Mouse (Mus musculus): ENCODE measurements at regions not wholly inside any gene's neighbourhood (a gene's known extent, or its start where the extent isn't known, plus 50 kb on each side); places are given as distances from the start of the nearest gene placed in this dataset.

DNA sequence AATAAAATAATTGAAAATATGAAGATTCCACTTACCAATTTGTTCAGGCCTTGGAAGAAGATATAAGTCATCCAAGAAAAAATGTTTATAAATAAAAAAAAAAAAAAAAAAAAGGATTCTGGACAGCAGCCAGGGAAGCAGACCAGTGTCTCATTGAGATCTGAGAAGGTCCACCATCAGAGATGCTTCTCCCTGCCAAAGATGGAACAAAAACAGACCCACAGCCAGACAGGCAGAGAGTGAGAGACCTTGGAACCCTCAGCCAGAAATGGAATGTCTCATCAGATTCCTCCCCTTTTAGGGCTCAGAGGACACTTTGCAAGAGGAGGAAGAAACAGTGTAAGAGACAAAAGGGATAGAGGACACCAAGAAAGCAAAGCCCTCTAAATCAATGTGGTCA, 177.2 kb upstream of the Id4 start:
- DNase-seq (ENCODE audit: low spot score in 2 of 2) = no peak

DNA sequence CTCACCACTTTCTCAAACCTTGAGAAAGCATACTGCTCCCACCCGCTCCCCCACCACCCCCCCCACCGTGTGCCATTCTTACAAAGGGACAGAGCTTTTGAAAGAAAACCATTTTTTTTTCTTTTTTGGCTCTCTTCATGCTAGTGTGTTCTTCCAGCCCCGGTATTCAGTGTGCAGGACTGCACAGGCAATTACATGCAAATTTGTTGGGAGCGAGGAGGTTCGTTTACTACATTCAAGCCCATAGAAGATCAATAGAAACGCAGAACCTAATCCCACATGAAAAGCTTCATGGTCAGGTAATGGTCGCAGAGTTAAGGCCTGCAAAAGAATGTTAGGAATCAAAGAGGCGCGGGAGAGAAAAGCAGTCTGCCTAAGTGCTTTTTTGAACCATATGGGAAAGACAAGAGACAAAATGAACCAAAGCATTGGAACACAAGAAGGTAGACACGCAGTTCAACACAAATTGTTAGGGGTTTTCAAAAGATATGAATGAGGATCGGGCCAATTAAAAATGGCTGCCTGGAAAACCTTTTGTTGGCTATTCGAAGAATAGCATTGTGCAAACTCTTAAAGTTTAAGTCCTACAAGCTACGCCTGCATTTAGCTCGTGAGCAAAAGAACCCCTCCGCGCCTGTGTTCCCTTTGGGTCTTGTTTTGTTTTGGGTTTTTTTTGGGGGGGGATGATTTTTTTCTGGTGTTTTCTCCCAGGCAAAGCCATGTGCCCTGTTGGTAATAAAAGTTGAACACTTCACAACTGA, 166.6 kb upstream of the Id4 start:
- DNase-seq (ENCODE audit: low spot score in 2 of 2) = no peak

GRCm38 (mm10) chr13:48102156-48102555, 158.9 kb upstream of the Id4 start:
- DNase-seq (ENCODE audit: low spot score in 2 of 2) = no peak

- no peak for DNase-seq (ENCODE audit: low spot score in 2 of 2)
Observed at GRCm38 (mm10) chr13:48102576-48102975, 158.5 kb upstream of the Id4 start.

DNA sequence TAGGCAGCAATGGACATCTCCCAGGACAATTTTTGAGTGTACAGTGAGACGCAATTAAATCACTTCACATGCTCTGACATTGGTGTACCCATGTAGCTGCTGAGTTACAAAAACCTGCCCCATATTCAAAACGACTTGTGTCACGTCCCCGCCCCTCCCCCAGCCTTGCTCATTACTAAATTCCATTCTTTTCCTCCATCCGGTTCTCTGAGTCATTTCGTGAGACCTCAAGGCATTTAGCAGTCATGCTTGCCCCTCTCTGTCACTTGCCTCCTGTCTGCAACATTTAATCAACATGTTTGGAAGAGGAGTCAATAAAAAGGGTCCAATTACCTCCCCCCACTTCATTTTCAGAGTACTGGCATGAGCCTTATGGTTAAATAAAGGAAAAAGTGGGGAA, 156.3 kb upstream of the Id4 start:
- DNase-seq (ENCODE audit: low spot score in 2 of 2) = no peak

DNA sequence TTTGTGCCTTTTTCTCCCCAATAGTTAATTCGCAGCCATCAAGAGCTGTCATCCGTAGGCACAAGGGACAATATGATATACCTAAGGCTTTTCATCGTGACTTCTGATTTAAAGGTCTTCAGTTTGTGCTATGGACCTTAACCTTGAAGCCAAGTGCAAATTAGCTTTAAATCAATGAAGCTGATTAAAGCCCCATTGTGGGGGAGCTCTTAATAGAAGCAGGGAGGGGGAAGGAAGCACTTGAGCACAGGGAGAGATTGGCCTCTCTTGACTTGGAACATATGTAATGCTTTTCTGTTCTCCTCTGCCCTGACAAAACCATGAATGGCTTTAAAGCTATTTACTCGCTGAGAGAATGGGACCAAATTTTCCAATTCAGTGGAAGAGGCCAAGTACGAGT, 154.1 kb upstream of the Id4 start:
- DNase-seq (ENCODE audit: low spot score in 2 of 2) = no peak

DNA sequence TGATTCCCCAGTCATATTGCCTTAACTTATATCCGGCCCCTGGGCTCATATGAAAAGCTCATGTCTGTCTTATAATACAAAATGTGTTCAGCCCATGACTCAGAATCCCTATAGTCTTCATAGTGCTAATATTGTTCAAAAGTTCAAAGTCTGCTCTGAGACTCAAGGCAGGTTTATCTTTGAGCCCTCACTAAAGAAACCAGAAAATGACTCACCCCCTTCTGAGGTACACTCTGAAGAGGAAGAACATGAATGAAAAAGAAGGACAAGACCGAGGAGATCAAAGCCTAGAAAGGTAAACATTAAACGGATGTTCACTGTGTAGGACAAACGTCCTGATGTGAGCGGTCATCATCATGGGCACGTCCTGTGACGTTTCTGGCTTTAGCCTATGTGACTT, 145.1 kb upstream of the Id4 start:
- DNase-seq (ENCODE audit: low spot score in 2 of 2) = no peak

DNA sequence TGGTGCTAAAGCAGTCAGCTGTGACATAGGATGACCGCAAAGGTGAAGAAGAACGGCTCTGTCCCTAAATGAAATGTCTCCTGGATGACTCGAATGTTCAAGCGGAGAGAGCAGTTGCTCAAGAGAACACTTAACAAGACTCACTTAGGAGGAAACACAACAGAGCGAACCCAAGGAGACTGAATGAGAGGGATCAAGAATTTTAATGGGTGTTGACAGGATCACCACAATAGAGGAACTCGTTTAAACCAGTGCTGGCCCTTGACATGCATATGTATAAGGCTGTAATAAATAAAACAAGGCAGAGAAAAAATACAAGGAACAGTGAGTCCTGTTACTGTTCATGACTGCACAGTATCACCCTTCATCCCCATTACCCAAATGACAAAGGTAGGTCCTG, 134.4 kb upstream of the Id4 start:
- DNase-seq (ENCODE audit: low spot score in 2 of 2) = peak in 1 of 2 experiments; percentile 16

GRCm38 (mm10) chr13:48130724-48131123, 130.3 kb upstream of the Id4 start:
- peak; percentile 62 to 68 for DNase-seq (ENCODE audit: low spot score in 2 of 2)

- DNase-seq (ENCODE audit: low spot score in 2 of 2) = no peak
Observed at GRCm38 (mm10) chr13:48131681-48132080, 129.3 kb upstream of the Id4 start.

GRCm38 (mm10) chr13:48145976-48146375, 115.1 kb upstream of the Id4 start:
- DNase-seq (ENCODE audit: low spot score in 2 of 2) = no peak

DNA sequence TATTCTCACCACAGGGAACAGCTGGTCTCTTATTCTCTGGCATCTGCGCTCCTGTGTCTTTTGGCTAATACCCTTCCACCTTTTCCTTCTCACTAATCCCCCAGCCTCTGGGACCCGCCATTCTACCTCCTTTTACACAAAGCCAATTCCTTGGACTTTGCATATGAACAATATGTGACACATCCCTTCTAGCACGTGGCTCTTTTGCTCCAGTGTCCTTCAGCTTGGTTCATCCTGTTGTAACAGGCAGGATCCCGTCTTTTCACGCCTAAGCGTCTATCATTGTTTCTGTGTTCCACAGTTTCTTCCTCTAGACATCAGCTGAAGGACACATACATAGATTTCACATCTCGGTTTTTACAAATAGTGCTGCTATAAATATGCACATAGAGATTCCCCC, 114.0 kb upstream of the Id4 start:
- DNase-seq (ENCODE audit: low spot score in 2 of 2) = no peak

DNA sequence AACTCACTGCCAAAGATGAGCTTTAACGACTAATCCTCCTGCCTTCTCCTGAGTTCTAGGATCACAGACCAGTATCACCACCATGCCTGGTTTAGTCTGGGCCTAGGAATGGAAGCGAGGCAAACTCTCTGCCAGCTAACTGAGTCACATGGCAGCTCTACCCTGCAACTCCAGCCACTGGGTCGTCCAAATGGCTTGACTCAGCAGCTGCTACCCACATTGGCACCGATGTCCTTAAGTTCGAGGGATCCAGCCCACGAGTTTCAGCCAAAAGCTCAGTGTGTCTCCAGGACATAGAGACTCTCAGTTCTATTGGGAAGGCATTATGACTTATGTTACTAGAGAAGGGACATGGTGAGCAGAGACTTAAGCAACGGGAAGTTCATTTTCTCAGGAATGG, 107.8 kb upstream of the Id4 start:
- DNase-seq (ENCODE audit: low spot score in 2 of 2) = peak in 1 of 2 experiments; percentile 11

DNA sequence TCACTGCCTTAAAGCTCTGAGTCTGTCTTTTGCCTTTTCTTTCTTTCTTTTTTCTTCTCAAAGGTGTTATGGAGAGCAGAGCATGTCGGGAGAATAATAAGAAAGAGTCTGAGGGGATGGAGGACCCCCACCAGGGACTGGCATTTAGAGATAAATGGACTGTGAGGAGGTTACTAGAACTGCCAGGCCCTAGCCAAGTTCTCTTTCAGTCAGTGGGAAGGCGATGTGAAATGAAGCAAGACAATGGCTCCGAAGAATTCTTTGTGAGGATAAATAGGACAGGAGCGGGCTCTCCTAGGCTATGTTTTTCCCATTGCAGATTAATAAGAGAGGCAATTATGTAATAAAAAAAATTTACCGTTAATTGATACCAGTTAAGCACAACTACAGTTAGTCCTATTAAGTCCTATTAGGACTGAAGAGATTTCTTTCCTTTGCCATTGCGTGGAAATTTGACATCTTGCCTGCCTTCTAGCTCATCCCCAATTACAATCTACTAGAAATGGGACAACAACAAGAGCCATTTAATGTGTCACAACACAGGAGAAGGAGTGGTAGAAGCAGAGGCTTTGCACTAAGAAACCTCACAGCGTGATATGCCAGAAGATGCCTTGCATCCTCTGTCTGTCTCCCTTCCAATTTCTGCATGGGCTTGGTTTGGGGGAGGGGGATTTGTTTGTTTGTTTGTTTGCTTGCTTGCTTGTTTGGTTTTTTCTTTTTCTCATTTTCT, 107.2 kb upstream of the Id4 start:
- no peak for DNase-seq (ENCODE audit: low spot score in 2 of 2)

- no peak for DNase-seq (ENCODE audit: low spot score in 2 of 2)
Observed at GRCm38 (mm10) chr13:48154414-48155105, 106.5 kb upstream of the Id4 start.

DNA sequence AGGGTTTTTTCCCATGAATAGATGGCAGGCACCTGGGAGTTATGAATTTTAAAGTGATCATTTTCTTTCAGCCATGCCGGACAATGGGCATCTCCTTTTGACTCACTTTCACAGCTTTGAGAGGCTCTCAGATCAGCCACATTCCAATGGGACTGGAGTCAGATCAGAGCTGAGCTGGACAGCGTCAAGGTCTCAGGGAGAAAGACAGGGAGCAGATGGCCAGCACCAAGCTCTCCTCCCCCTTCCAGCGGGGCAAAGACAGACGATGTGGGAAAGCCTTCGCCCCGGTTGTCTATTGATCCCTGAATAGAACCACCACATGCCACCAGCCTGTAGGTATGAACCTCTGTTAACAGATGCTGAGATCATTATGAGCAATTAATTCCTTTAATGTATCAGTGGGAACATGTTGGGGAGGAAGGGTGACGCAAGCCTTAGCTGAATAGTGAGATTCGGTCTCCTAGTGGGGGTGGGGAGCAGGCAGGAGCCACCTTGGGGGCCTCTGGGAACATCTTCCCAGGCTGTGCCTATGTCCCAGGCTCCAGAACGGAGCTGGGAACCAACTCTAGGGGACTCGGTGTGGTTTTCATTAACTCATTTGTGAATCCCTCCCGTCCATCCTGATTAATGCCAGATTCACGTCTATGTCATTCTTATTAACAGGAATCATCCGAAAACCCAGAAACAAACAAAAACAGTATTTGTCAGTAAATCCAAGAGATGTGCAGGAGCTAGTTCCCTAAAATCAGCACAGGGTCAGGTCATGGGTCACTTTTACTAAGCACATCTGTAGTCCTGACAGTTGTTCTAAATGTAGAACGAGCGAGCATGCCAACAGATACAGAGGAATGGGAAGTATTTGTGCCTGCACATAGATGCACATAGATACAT, 101.8 kb upstream of the Id4 start:
- no peak for DNase-seq (ENCODE audit: low spot score in 2 of 2)

- no peak for DNase-seq (ENCODE audit: low spot score in 2 of 2)
Observed at GRCm38 (mm10) chr13:48160161-48160560, 100.9 kb upstream of the Id4 start.

- DNase-seq (ENCODE audit: low spot score in 2 of 2) = no peak
Observed at GRCm38 (mm10) chr13:48161339-48161738, 99.7 kb upstream of the Id4 start.

DNA sequence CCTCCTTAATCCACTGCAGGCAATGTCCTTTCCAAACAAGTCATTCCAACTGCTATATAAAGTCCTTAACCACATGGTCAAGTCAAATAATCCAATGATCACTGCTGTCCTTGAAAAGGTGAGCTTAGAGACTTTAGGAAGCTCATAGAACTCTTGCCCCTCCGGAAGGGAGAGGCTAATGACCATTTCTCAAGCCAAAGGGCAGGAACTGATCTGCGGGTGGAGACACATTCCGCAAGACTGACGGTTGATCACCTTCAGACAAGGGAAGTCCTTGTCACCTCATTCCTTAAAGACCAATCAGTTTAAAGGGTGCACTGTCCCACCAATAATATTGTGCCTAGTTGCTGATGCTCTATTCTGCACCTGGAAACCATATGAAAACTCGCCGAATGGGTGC, 96.4 kb upstream of the Id4 start:
- DNase-seq (ENCODE audit: low spot score in 2 of 2) = no peak

DNA sequence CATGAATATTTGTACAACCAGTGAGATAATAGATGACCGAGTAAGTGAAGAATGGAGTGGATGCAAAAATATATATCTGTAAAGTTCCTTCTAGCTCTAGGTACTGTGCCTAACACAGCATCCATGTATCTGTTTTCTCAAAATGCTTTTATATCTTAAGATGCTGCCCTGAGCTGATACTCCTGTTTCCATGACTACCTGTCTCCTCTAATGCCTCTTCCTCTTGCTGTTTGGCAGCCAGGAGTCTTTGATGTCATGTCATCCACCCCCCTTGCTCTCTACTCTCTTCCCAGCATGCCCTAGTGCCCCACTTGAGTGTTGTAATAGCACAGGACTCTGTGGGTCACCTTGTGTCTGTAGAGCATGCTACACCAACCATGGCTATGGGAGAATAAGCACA, 95.2 kb upstream of the Id4 start:
- no peak for DNase-seq (ENCODE audit: low spot score in 2 of 2)

GRCm38 (mm10) chr13:48167976-48168375, 93.1 kb upstream of the Id4 start:
- DNase-seq (ENCODE audit: low spot score in 2 of 2) = no peak

Measured in frontal cortex, postnatal 10 days (tissue).